Mouse (Mus musculus) bone marrow, adult 2 months (tissue): ENCODE data around the gene Abcb5. TPM values are rescaled to one million over a fixed set of nuclear protein-coding genes. Genes with fewer than 3 reads are reported as not detected.
A peak's percentile ranks its signal among the peaks of the same experiment; 100 is the strongest.

Experiments used
- H3K27ac ChIP-seq: fragments of 200-500 bp; 2 replicates; pipeline ENCODE4 v1.5.1; 2012; ENCODE audit warnings: low read depth, mild to moderate bottlenecking, control low read depth, inconsistent platforms, low read length; ENCODE audit not compliant: control insufficient read depth, poor library complexity, insufficient read depth
- H3K4me1 ChIP-seq: fragments of 200-500 bp; 2 replicates; pipeline ENCODE4 v1.6.1; 2011; ENCODE audit warnings: low read length; ENCODE audit not compliant: control insufficient read depth, insufficient read depth
- H3K4me3 ChIP-seq: fragments of 200-500 bp; replicated peaks from 2 replicates; pipeline ENCODE3; 2011; ENCODE audit warnings: mild to moderate bottlenecking, low read depth, low read length, control low read depth; ENCODE audit not compliant: control insufficient read depth
- CTCF ChIP-seq: fragments of 200-500 bp; IDR thresholded peaks from 2 replicates; pipeline ENCODE4 v1.5.1; 2011; ENCODE audit warnings: low read length, control low read depth; ENCODE audit not compliant: control insufficient read depth, insufficient read depth
- POLR2A ChIP-seq: fragments of 200-500 bp; IDR thresholded peaks from 2 replicates; pipeline ENCODE4 v1.6.1; 2011; ENCODE audit warnings: low read depth, mild to moderate bottlenecking, control low read depth, low read length, borderline replicate concordance; ENCODE audit not compliant: control insufficient read depth
- WGBS: fragments of 180-500 bp; shearing (Covaris S2); methylation state at CpG from one replicate; pipeline ENCODE4 v1.1.7; 2018; 5-methylcytosine and 5-hydroxymethylcytosine counted together
- polyA plus RNA-seq: library from polyadenylated mRNA; stranded (reverse); fragments of >200 nt; gene quantifications from 2 replicates; pipeline ENCODE4 v1.2.4, GENCODE M21; 2011; ENCODE audit warnings: low replicate concordance; ENCODE audit not compliant: missing spikeins, insufficient read depth, insufficient read length

The Abcb5 gene
- polyA plus RNA-seq, 1 experiment, result not detected

- no peaks in the 10 kb centered on the region for H3K4me1 ChIP-seq
- H3K4me3 ChIP-seq, result no peak overlapping the region
- no peak for TF ChIP-seq CTCF
- no peak for TF ChIP-seq POLR2A
- 76% methylated on average over 2 of the region's 2 CpGs for WGBS
- H3K27ac ChIP-seq, result no peak overlapping the region
These were observed 55.9 kb downstream of the Abcb5 start for GRCm38 (mm10) chr12:118910360-118910759.

- 59% methylated on average over 5 of the region's 5 CpGs for WGBS
- H3K4me3 ChIP-seq, result no peak overlapping the region
- H3K27ac ChIP-seq, result no peak overlapping the region
- no peaks in the 10 kb centered on the region for H3K4me1 ChIP-seq
- no peak for TF ChIP-seq POLR2A
- no peak for TF ChIP-seq CTCF
These were observed 64.0 kb downstream of the Abcb5 start for GRCm38 (mm10) chr12:118902249-118902648.

DNA sequence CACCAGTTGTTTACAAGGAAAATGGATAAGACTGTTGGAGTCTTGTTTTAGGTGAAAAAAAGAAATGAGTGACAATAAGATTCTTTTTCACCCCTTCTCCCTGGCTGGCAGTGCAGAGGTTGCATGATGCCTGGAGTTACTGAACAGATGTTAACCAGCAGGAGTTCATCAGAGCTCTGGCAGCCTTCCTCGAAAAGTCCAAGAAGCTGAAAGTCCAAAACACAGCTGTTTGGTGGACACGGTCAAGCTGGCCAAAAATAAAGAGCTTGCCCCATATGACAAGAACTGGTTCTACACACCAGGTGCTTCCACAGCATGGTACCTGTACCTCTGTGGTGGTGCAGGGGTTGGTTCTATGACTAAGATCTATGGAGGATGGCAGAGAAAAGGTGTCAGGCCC is 78.3 kb downstream of the Abcb5 start:
- no peak overlapping the region for H3K4me3 ChIP-seq
- no peak for TF ChIP-seq CTCF
- TF ChIP-seq POLR2A, result no peak
- no peaks in the 10 kb centered on the region for H3K4me1 ChIP-seq
- WGBS, result 83% methylated on average over 2 of the region's 2 CpGs
- no peak overlapping the region for H3K27ac ChIP-seq

DNA sequence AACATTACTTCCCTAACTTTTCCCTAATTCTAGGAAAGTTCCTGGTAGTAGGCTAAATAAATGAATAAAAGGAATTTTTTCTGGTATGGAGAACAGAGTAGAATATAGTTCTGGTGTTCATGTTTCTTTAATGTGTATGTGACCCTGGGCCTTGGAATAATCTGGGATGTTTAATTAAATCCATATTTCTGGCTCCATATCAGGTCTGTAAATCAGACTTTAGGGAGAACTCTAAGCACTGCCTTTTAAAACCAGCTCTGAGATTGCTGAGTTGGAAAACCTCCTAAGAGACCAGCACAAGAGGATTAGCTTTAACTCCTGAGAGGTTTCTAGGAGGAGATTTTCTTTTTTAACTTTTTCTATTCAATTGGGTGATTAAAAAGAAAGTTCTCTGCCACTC is 83.4 kb downstream of the Abcb5 start:
- TF ChIP-seq CTCF, result no peak
- TF ChIP-seq POLR2A, result no peak
- Histone ChIP-seq H3K4me3 (no peak overlapping the region), H3K27ac (no peak overlapping the region), H3K4me1 (no peaks in the 10 kb centered on the region)

DNA sequence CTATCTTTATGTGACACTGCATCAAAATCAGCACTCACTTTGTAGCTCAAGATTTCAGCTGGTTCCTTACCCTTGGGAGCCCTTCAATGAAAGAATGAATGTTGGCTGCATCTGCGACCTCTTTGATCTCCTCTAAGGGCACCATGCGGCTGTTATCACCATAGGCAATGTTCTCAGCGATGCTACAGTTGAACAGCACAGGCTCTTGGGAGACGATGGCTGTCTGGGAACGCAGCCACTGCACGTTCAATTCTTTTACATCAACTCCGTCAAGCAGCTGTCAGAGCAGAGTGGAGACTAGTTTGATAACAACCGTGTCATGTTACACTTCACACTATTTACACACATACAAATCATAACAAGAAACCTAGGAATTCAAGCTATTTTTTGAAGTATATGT is 93.5 kb downstream of the Abcb5 start:
- TF ChIP-seq POLR2A, result no peak
- TF ChIP-seq CTCF, result no peak
- Histone ChIP-seq H3K4me1 (no peaks in the 10 kb centered on the region), H3K4me3 (no peak overlapping the region), H3K27ac (no peak overlapping the region)
- WGBS, result 84% methylated on average over 8 of the region's 8 CpGs

DNA sequence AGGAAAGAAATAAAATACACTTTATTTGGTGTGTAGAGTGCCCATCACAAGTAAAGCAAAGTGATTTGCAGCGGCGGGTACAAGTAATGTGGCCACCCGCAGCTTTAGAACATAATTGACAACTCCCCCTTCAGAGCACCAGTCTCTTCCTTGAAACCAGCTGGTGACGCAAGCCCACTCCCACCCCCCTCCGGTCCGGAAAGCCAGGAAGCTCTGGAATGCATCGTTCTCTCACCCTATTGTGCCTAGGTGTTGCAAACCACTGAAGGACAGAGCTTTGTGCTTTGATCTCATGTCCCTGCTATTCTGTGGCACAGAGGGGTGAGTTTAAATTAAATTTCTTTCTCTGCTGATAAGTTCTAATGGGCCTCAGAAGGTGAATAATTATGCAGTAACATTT is 110.1 kb downstream of the Abcb5 start:
- Histone ChIP-seq H3K27ac (no peak overlapping the region), H3K4me1 (no peaks in the 10 kb centered on the region), H3K4me3 (no peak overlapping the region)
- 10% methylated on average over 7 of the region's 7 CpGs for WGBS
- TF ChIP-seq POLR2A (no peak), CTCF (no peak)

GRCm38 (mm10) chr12:118854831-118855453 is 111.3 kb downstream of the Abcb5 start:
- Histone ChIP-seq H3K4me3 (no peak overlapping the region), H3K27ac (no peak overlapping the region; the same call in 1 of the 2 replicates), H3K4me1 (no peaks in the 10 kb centered on the region)
- TF ChIP-seq POLR2A (no peak), CTCF (peak; percentile 60)
- 1% methylated on average over 34 of the region's 34 CpGs for WGBS

DNA sequence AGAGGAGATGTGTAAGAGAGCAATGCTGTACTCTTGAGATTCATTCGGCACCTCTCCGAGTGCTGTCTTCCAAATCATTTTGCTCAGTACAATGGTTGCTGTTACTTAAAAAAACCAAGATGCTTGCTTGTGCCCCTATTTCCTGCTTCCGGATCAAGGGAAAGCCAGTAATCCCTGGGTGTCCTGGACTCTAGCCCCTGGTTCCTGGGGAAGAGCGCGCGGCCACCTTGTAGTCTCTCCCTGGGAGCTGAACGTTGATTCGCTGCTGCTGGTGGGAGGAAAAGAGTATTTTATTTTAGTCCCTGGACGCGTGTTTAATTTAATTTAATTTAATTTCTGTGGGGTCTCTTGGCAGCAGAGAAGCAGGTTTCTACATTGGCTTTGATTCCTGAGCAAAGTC is 111.8 kb downstream of the Abcb5 start:
- Histone ChIP-seq H3K4me3 (no peak overlapping the region), H3K4me1 (no peaks in the 10 kb centered on the region), H3K27ac (no peak overlapping the region)
- 5% methylated on average over 10 of the region's 10 CpGs for WGBS
- TF ChIP-seq CTCF, result no peak

GRCm38 (mm10) chr12:118853331-118853730 is 112.9 kb downstream of the Abcb5 start:
- H3K4me3 ChIP-seq, result no peak overlapping the region
- H3K27ac ChIP-seq, result no peak overlapping the region
- H3K4me1 ChIP-seq, result no peaks in the 10 kb centered on the region
- 10% methylated on average over 3 of the region's 3 CpGs for WGBS
- TF ChIP-seq CTCF, result no peak
- no peak for TF ChIP-seq POLR2A
